Mouse (Mus musculus) testis, adult 2 months (tissue): ENCODE measurements around the gene Loxl3.

ENCODE experiments used
- CTCF ChIP-seq: fragments of 200-500 bp; IDR thresholded peaks from 2 replicates; pipeline ENCODE4 v1.5.1; 2012; ENCODE audit warnings: low read depth, mild to moderate bottlenecking, inconsistent platforms, low read length, moderate library complexity; ENCODE audit not compliant: control insufficient read depth, insufficient read depth, insufficient replicate concordance
- POLR2A ChIP-seq: fragments of 200-500 bp; IDR thresholded peaks from 2 replicates; pipeline ENCODE4 v1.6.1; 2012; ENCODE audit warnings: low read depth, mild to moderate bottlenecking, inconsistent platforms, low read length, moderate library complexity; ENCODE audit not compliant: control insufficient read depth

DNA sequence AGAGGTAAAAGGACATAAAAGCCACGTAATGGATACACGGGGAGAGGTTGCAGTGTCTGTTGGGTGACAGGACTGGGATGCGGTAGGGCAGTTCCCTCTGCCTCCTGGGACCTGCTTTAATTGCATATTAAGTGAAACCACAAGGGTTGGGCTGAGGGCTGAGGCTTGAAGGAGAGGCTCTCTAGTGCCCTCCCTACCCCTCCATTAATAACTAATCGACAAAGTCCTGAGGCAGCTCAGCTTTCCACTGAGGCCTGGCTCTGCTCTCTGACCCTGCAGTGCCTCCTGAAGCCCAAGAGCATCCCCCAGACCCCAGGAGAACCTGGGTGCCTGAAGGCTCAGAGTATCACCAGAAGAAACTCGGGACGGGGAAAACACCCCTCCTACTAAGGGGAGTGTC lies 50.5 kb downstream of the Loxl3 start:
- TF ChIP-seq POLR2A: no peak
- TF ChIP-seq CTCF: no peak
